Mouse (Mus musculus) A20 (cell line): ENCODE measurements around the gene Aco1.

Source experiments
- DNase-seq: peaks from one replicate; pipeline ENCODE4 v3.0.0-alpha.2; 2011; ENCODE audit warnings: low read depth, low spot score

Aco1 gene

DNA sequence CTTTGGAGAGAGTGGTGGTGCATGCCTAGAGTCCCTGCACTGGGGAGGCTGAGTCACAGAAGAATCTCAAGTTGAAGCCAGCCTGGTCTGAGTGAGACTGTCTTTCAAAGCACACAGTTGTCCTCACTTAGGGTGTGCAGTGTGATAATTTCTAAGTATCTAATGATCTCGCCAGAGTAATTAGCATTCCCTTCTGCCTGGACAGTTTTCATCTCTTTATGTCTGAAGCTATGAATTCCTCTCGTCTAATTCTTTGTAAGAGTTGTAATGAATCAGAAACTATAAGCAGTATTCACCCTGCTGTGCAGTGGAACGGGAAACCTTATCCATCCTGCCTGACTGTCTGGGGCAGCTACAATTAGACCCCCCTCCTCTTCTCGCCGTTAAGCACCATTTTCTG lies 64.8 kb downstream of the Aco1 start:
- no peak for DNase-seq

DNA sequence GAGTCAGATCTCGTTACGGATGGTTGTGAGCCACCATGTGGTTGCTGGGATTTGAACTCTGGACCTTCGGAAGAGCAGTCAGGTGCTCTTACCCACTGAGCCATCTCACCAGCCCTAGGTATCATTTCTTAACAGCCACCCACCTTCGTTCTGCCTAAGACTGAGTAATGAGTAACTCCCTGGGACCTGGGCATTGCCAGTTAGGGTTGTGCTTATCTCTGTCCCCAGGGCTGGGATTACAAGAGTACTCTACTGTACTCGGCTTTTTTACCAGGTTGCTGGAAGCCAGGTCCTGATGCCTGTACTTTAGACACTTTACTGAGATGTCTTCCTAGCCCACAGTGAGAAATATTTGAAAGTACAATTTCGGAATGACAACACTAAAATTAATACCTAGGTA lies 69.3 kb downstream of the Aco1 start:
- DNase-seq = no peak

DNA sequence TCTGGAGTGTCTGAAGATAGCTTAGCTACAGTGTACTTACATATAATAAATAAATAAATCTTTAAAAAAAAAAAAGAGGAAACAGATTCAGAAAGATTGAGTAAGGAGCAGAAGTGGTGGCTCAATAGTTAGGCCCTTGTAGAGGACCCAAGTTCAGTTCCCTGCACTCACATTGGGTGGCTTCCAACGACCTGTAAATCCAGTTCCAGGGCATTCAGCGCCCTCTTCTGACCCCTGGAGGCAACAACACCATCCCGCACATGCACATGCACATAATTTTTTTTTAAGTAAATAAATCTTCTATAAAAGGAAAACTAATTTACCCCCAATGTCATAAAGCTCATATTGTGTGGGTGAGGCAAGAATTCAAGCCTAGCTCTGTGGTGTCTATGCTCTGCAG lies 75.0 kb downstream of the Aco1 start:
- DNase-seq = peak; percentile 44

DNA sequence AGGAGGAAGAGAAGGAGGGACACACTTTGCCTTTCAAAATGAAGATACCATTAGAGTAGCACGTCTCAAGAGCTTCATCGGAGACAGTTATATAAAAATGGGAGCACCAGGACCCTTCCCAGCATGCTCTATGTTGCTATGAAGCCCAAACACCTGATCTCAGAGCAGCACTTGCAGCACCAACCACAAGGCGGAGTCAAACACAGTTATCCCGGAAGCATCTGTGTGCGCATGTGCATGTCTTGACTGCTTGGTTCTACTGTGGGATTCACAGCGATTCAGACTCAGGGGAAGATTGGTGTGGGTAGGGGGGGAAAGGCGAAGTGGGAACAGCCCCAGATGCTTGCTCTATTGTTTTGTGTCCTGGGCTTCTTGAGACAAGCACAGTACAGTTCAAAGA lies 75.5 kb downstream of the Aco1 start:
- DNase-seq = peak; percentile 82

DNA sequence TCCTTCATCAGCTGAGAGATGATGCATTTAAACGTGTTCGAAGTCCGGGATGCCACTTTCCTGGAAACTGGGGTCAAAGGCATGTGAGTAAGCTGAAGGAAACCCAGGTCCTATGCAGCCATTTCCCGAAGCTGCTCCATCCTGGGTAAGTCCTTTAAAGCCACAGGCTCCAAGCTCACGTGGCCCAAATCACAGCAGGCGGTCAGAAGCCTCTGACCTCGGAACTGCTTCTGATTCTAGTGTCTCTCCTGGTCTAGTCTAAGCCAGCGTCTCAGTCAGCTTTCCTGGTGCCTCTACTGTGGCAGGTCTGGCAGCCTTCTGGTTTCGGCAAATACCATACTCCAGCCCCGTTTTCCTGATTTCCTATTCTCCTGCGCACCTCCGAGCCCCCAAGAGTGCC lies 77.6 kb downstream of the Aco1 start:
- no peak for DNase-seq

DNA sequence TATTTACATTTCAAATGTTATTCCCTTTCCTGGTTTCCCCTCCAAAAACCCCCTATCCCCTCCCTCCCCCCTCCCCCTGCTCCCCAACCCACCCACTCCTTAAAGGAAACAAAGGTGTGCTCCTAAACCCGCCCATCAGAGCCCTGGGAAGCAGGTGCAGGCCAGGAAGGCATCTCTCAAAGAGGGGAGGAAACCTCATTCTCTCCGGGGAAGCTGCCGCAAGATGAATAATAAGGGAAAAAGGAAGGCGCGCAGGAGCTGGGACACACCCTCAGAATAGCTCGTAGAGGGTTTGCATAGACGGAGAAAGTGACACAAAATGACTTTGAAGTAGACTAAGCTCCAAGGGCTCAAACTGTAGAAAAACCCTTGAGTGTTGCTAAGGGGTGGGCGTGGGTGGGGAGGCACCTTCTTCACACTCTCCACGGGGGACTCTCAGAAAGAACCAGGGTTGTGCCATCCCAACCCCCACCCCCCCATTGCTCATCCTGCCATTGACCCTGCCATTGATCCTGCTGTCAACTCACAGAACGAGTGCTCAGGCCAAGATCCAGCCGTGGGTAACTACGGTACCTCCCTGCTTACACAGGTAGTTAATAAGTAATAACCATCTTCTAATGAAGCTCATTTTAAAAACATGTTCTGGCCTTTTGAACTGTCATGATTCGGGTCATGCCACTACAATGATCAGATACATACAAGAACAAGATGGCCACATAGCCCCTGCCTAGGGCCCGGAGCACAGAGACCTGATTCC lies 78.3 kb downstream of the Aco1 start:
- no peak for DNase-seq

DNA sequence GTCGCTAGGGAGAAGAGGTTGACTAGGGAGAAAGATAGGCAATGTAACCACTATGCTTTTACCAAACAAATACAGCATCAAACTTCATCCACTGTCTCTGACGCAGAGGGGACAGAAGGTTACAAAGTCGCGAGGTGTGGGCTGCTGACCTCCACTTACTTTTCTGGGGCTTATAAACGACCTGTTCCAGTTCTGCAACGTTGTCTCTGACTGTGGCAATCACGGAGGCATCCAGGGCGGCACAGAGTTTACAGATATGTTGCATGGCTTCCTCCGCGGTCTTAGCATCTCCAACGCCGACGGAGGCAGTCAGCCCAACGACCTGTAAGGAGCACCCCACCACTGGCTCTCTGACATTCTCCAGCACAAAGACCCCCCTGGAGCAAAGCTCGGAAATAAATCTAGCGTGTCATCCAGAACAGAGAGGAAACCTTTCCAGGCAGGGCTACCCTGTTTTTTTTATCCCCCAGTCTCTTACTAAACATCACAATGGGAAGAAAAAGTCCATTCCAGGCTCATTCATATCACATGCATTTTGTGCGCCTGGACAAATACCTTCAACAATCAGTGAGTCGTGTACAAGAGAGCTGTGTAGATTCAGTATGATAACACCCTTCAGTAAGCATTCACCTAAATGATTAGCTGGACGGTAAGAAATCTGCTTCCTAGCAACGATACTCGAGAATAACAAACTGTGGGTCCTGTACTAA lies 79.2 kb downstream of the Aco1 start:
- no peak for DNase-seq

DNA sequence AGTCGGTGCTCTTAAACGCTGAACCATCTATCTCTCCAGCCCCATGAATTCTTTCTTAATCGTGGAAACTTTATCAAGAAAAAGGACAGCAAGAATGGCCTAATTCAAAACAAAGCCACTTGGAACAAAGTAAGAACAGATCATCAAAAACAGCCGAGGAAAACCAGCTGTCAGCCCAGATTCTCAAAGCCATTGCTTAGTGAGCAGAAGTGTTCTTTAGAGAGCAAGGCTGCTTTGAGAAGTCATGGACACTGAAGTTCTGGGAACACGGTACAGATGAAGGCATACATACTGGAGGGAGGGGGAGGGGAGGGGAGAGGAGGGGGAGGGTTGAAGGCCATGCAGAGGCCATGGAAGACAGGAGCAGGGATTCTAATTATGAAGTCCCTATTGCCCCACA lies 83.2 kb downstream of the Aco1 start:
- no peak for DNase-seq

DNA sequence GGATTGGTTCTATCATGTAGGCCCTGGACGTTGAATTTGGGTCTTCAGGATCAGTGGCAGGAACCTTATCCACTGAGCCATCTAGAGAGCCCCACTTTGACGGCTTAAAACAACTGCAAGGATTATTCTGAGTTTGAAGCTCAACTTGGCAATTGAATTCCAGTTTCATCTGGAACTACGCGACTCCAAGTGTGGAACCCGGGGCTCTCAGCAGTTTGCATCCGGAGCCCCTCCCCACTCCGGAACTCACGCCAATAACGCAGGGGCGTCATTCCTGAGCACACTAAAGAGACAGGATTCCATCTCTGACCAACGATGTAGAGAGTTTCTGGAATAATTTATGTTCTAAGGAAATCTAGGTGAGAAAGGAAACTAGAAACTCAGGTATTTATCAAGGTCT lies 84.2 kb downstream of the Aco1 start:
- DNase-seq = no peak

DNA sequence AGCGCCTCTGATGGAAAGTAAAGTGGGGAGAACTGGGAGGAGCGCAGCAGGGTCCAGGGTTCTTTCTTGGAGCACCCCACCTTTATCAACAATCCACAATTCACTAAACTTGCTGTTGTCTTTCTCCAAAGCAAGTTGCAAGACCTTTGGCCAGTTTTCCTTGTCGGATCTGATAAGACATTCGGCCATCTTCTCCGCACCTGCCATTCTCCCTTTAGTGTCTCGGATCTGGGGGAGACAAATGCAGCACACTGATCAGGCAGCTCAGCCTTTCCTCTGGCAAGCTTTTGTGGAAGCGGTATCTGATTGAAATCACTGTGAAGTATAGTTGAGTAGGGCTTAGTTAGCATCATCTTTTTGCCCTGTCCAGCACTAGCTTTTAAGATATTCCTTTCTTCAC lies 85.0 kb downstream of the Aco1 start:
- no peak for DNase-seq

DNA sequence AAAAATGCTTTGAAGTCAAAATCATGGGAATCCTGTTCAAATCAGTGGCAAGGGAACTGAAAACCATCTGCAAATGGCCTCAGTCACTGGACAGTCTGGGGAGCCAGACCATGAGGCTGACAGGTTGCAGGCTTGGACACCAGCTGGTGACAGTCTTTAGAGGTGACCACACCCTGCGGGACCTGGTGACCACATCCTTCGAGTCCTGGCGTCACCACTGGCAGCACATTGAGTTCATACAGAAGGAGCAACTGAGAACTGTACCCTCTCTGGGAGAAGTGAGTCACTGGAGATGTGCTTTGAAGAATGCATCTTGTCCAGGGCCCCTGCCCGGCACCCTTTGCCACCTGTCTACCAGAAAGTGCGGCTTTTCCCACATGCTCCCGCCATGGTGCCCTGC lies 86.8 kb downstream of the Aco1 start:
- no peak for DNase-seq

DNA sequence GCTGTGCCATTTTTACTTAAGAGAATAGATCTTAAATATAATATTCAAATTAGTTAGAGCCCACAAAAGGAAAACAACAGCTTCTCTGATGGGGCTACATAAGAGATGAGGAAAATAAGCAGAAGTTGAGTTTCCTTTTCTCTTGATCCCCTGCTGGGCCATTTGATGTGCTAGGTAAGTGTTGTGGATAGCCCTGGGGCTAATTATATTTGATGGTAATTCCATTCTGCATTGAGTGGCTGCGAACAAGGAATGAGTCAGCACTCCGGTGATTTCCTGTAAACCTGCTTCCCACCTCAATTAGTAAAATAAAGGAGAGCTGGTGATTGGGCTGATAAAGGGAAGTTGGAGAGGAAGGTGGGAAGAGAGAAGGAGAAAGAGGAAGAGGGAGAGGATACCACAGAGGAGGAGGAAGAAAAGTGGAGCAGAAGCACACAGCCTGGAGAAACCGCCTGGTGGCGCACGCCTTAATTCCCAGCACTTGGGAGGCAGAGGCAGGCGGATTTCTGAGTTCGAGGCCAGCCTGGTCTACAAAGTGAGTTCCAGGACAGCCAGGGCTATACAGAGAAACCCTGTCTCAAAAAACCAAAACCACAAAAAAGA lies 90.3 kb downstream of the Aco1 start:
- peak; percentile 38 for DNase-seq

DNA sequence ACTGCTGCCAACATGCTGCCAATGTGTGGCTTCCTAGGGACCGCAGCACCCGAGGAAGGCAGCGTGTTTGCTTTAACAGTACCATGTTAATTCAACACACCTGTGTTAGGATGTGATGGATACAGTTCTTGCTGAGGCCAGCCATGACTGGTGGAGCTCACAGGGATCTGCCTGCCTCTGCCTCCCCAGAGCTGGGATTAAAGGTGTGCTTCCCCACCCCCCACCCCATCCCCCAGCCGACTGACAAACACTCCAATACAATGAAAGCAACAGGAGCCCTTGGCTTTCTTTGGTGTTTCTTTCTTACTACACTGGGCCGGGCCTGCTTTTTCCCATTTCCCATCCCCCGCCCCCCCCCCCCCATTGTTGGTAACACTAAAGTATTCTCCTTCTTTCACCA lies 91.4 kb downstream of the Aco1 start:
- no peak for DNase-seq

DNA sequence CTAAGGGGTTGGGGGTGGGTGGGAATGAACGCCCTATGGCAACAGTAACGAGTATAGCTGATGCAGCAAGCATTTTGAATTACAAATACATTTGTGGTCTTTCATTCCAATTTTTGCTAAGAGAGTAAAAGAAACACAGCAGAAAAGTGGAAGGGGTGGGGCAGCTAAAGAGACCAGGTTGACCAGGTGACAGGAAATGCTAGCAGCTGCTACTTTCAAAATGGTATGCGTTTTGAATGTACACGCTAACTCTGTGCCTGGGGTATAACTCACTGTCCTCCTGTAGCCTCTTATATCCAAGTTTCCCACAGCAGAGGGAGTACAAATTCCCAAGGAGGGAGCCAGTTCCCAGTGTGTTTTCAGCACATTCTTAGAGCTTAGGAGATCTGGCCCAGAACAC lies 93.9 kb downstream of the Aco1 start:
- peak; percentile 46 for DNase-seq

DNA sequence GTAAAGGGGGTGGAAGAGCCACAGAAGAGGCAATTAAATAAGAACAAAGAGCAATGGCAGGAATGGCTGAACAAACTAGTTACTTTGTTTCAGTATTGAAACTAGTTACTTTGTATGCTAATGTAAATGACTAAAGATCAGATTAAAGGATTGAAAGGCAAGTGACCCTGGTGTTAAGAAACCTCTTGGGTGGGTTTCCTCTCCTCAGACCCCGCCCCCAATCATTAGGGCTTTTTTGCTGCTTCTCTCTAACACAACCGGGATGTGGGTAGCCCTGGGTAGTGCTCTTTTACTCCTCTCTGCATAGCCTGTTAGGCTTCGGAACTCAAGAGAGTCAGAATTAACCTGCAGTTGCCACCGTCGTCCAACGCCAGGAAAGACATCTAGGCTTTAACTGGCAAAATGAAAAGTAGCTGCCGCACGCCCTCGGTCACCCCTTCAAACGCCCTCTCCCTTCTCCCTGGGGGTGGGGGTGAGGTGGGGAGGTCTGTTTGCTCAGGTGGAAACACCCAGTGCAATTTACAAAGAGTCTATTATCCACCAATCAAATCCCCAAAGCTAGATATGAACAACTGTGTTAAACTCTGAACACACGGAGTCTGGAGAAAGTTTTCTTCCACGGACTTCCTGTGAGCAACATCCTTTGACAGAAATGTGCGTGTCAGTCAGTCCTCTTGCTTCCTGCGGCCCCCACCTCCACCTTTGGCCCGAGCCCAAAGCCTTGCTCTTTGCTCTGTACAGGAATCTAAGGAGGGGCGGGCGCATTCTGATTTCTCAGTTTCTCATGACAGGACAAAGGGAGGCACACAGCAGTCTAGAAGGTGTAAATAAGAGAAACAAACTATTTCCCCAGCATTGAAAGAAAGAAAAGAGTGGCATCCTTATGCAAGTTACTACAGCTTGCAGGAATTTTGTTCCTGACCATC lies 95.9 kb downstream of the Aco1 start:
- DNase-seq = peak; percentile 41

DNA sequence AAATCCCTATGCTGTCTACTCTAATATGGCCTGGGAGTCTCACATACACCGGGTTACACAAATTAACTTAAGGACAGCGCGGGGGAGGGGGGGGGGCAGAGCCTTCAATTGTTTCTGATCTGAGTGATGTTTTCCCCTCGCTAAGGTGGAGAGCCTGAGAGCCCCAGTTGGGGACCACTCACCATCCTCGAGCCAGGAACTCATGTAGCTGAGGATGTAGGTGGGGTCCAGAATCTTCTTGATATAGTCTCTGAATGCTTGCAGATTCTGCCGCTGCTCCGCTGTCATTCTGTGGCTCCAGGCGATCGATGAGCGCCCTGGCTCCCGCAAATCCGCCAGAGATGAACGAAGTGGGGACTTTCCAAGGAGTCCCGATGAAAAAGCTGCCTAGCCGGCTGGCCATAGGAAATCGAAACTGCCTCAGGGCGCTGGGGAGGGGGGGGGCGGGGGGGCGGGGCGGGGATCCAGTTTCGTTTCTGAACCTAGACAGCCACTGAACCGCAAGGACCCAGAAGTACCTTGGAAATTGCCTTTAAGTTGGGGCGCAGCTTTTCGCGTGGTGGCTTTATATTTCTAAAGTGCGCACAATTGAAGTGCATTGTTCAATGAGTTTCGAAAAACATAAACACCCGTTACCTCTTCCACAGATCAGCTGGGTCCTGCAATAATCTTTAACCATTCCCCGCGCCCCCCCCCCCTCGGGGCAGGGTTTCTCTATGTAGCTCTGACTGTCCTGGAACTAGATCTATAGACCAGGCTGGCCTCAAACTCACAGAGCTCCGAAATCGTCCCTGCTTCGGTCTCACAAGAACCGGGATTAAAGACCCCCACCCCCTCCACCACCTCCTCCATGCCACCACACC lies 96.8 kb downstream of the Aco1 start, which contains the start of gene Ddx58:
Gene Ddx58 (minus strand): TSS at position 420 of the 863 bp plus-strand sequence.
- DNase-seq = no peak

DNA sequence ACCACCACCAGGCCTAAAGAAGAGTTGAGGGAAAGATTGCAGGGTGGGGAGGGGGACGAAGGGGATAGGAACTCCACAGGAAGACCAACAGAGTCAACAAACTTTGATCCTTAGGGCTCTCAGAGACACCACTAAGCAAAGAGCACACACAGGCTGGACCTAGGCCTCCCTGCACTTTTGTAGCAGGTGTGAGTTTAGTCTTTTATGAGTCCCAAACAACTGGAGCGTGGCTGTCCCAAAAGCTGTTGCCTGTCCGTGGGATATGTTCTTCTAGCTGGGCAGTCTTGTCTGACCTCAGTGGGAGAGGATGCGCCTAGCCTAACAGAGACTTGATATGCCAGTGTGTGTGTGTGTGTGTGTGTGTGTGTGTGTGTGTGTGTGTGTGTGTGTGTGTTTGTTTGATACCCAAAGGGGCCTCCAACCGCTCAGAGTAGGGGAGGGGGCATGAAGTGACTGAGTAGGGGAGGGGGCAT lies 97.4 kb downstream of the Aco1 start:
- DNase-seq = no peak

DNA sequence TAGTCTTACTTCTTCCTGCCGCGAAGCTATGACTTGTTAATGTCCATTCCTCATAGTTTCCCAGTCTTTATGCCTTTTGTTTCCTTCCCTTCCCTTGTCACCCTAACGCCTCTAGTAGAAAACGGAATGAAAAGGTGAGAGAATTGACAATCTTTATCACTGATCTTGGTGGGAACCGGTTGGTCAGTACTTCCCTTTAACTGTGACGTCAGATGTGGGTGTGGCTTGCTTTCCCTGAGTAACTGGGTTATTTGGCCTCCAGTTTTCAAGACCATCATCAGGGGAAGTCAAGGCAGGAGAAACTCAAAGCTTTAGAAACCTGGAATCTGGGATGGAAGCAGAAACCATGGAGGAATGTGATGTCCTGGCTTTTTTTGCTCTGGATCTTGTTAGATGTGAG lies 99.0 kb downstream of the Aco1 start:
- DNase-seq = no peak

DNA sequence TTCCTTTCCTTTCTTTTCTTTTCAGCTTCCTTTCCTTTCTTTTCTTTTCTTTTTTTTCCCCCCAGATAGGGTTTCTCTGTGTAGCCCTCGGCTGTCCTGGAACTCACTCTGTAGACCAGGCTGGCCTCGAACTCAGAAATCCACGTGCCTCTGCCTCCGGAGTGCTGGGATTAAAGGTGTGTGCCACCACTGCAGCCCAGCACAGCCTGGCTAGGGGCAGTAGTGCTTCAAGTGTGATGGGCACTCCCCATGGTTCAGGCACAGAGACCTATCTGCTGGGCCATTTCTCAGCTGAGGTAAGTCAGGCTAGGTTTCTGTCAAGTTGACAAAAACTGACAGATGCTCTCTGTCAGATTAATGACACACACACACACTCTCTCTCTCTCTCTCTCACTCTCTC lies 100.1 kb downstream of the Aco1 start:
- no peak for DNase-seq

DNA sequence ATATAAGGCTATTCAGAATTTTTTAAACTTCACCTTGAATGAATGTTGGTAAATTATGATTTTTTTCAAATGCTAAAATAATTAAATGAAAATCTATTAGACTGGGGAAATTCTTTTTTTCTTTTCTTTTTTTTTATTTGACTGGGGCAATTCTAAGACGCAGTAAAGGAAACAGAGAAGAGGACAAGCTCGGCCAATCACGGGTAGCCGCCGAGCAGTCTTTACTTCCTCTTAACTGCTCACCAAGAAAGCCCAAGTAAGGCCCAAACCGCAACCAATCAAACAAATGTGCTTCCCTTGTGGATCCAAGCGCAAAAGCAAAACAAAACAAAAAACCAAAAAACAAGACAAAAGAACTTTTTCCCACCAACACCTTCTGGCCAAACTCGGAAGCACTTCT lies 101.2 kb downstream of the Aco1 start:
- DNase-seq = peak; percentile 79
